In genomic region chr7:79318110-79318801, GRCm38 (mm10) we compare ENCODE assay signal across 15 mouse cellular contexts. TPM values are rescaled to one million over a fixed set of nuclear protein-coding genes. Genes with fewer than 3 reads are reported as not detected.
DNase-seq lines count a peak whose midpoint lies in the region; ATAC-seq and TF ChIP-seq lines count a peak whose summit lies in the region.
"Had no signal": no experiment of that assay in that cellular context is flagged by ENCODE, and none has a peak within 500 bp of the region (broad histone marks: within the 10 kb centered on the region; RNA-seq: fewer than 3 reads in every experiment).

No protein-coding gene starts in this region.

- TF ChIP-seq CTCF in liver, adult 2 months (IDR thresholded peaks at IDR 0.05; ENCODE audit: low read depth, low read length): no peak

- TF ChIP-seq POLR2A in liver, adult 2 months (IDR thresholded peaks at IDR 0.05; ENCODE audit: extremely low read depth, insufficient read depth, low read length): no peak
- no peak for TF ChIP-seq POLR2A in limb, embryonic 14.5 days (IDR thresholded peaks at IDR 0.05; ENCODE audit: borderline replicate concordance, extremely low read depth, insufficient read depth, insufficient read length)

- no peak overlapping the region for H3K4me3 ChIP-seq in liver, adult 2 months (ENCODE audit: insufficient read depth, low read depth, low read length)
- H3K4me3 ChIP-seq in liver, embryonic 12.5 days: no peak overlapping the region
- H3K4me3 ChIP-seq in embryonic facial prominence, embryonic 10.5 days: 0 out of 2 replicates have a peak overlapping the region, but pooled peaks have one; percentile 23
- H3K4me3 ChIP-seq in limb, embryonic 14.5 days (replicated peaks; ENCODE audit: low read length): no peak overlapping the region
- H3K4me3 ChIP-seq: forebrain, embryonic 12.5 days; heart, embryonic 10.5 days; intestine, embryonic 15.5 days had no signal

- no peak overlapping the region for H3K9ac ChIP-seq in liver, adult 2 months (ENCODE audit: low read depth, low read length)
- H3K9ac ChIP-seq in liver, embryonic 12.5 days: no peak overlapping the region
- H3K9ac ChIP-seq in limb, embryonic 14.5 days (ENCODE audit: low read depth, low read length, severe bottlenecking): peak overlapping the region; percentile 34
- H3K9ac ChIP-seq: forebrain, embryonic 12.5 days; intestine, embryonic 15.5 days had no signal

- H3K79me2 ChIP-seq in liver, adult 2 months (ENCODE audit: control insufficient read depth, insufficient read depth, low read length): peaks cover 10% of the 10 kb centered on the region; the same call in 1 of the 2 replicates

- H3K36me3 ChIP-seq in liver, adult 2 months (ENCODE audit: control insufficient read depth, insufficient read depth, low read length): no peaks in the 10 kb centered on the region
- H3K36me3 ChIP-seq in liver, embryonic 12.5 days: peaks cover 13% of the 10 kb centered on the region
- no peaks in the 10 kb centered on the region for H3K36me3 ChIP-seq in embryonic facial prominence, embryonic 10.5 days (replicated peaks)
- no peaks in the 10 kb centered on the region for H3K36me3 ChIP-seq in limb, embryonic 14.5 days (ENCODE audit: control insufficient read depth, insufficient read depth, low read length)
- H3K36me3 ChIP-seq: forebrain, embryonic 12.5 days; heart, embryonic 10.5 days; intestine, embryonic 15.5 days had no signal

- H3K4me2 ChIP-seq in liver, embryonic 12.5 days: no peak overlapping the region
- H3K4me2 ChIP-seq in limb, embryonic 14.5 days (replicated peaks; ENCODE audit: low read depth, low read length, severe bottlenecking): no peak overlapping the region
- H3K4me2 ChIP-seq: forebrain, embryonic 12.5 days; intestine, embryonic 15.5 days had no signal

- no peak overlapping the region for H3K27ac ChIP-seq in liver, adult 2 months (replicated peaks; ENCODE audit: insufficient read depth, low read depth, low read length)
- no peak overlapping the region for H3K27ac ChIP-seq in liver, embryonic 12.5 days
- H3K27ac ChIP-seq in embryonic facial prominence, embryonic 10.5 days (replicated peaks): peak overlapping the region; percentile 70
- H3K27ac ChIP-seq in limb, embryonic 14.5 days (replicated peaks; ENCODE audit: low read depth, low read length): peak overlapping the region; percentile 73
- H3K27ac ChIP-seq: forebrain, embryonic 12.5 days; heart, embryonic 10.5 days; intestine, embryonic 15.5 days had no signal

- intact Hi-C loops in heart, postnatal 25 days (cut with DNase I): no loop called here

- peaks cover 12% of the 10 kb centered on the region for H3K4me1 ChIP-seq in liver, adult 2 months (ENCODE audit: control insufficient read depth, insufficient read depth, low read length)
- peaks cover 48% of the 10 kb centered on the region for H3K4me1 ChIP-seq in liver, embryonic 12.5 days
- peaks cover 61% of the 10 kb centered on the region for H3K4me1 ChIP-seq in embryonic facial prominence, embryonic 10.5 days
- peaks cover 43% of the 10 kb centered on the region for H3K4me1 ChIP-seq in limb, embryonic 14.5 days (ENCODE audit: control insufficient read depth, insufficient read depth, low read length)

- WGBS in liver, adult 2 months: 56% methylated on average over 13 of the region's 13 CpGs
- WGBS in liver, embryonic 12.5 days (ENCODE audit: insufficient replicate concordance): 19% methylated on average over 13 of the region's 13 CpGs
- 34% methylated on average over 13 of the region's 13 CpGs for WGBS in embryonic facial prominence, embryonic 10.5 days
- 21% methylated on average over 13 of the region's 13 CpGs for WGBS in limb, embryonic 14.5 days

- peak; percentile 59 for DNase-seq in embryo, embryonic 10 days (ENCODE audit: low spot score)
- DNase-seq in embryo, embryonic 9.5 days (ENCODE audit: extremely low spot score): no peak
- DNase-seq in liver, adult 2 months (ENCODE audit: extremely low read depth, low read depth, low spot score): peak; percentile 43
- DNase-seq in embryonic facial prominence, embryonic 10.5 days (ENCODE audit: low spot score): peak; percentile 84
- DNase-seq in limb, embryonic 14.5 days (ENCODE audit: low spot score): peak; percentile 63
- no peak for DNase-seq in heart, adult 9 months (ENCODE audit: low spot score in 2 of 2)
- DNase-seq in heart, postnatal 25 days (ENCODE audit: low spot score): no peak
- DNase-seq: adrenal gland, postnatal 25 days; cerebellum, adult 18-20 months; spleen, adult 18-20 months had no signal

- no peaks in the 10 kb centered on the region for H3K9me3 ChIP-seq in liver, embryonic 12.5 days (replicated peaks)
- H3K9me3 ChIP-seq in embryonic facial prominence, embryonic 10.5 days: no peaks in the 10 kb centered on the region
- no peaks in the 10 kb centered on the region for H3K9me3 ChIP-seq in limb, embryonic 14.5 days (ENCODE audit: control insufficient read depth, low read length)
- H3K9me3 ChIP-seq: forebrain, embryonic 12.5 days; heart, embryonic 10.5 days; intestine, embryonic 15.5 days had no signal

- no peaks in the 10 kb centered on the region for H3K27me3 ChIP-seq in liver, adult 2 months (ENCODE audit: control insufficient read depth, insufficient read depth, low read length)
- no peaks in the 10 kb centered on the region for H3K27me3 ChIP-seq in liver, embryonic 12.5 days (replicated peaks)
- no peaks in the 10 kb centered on the region for H3K27me3 ChIP-seq in embryonic facial prominence, embryonic 10.5 days (replicated peaks; ENCODE audit: low read depth, poor library complexity, severe bottlenecking)
- H3K27me3 ChIP-seq in limb, embryonic 14.5 days (ENCODE audit: control insufficient read depth, insufficient read depth, low read length): no peaks in the 10 kb centered on the region
- H3K27me3 ChIP-seq: forebrain, embryonic 12.5 days; intestine, embryonic 15.5 days; Patski had no signal

- ATAC-seq in liver, embryonic 12.5 days: no peak
- ATAC-seq in limb, embryonic 14.5 days (ENCODE audit: low FRiP score, low read depth): peak; percentile 56; the same call in 1 of the 2 replicates
- ATAC-seq: intestine, embryonic 15.5 days; Patski had no signal

RNA-seq across cellular contexts. Expression of gene Abhd2, which starts 45.3 kb away (rescaled TPM):
- 51.2 and 95.1 TPM in 2 replicates for total RNA-seq in liver, adult 2 months (2014; rRNA removed)
- 46.4 and 99.1 TPM in 2 replicates for polyA plus RNA-seq in liver, adult 2 months (2012; rRNA removed)
- 9.6 and 10.5 TPM in 2 replicates for polyA plus RNA-seq in liver, embryonic 12.5 days (2016; fragmentation: Nextera tagmentation; extraction: Ambion mirVana)
- 8.7 TPM in 2 replicates for polyA plus RNA-seq in embryonic facial prominence, embryonic 10.5 days (2016; fragmentation: Nextera tagmentation; extraction: Ambion mirVana)
- 7.8 and 9.5 TPM in 2 replicates for polyA plus RNA-seq in limb, embryonic 14.5 days (2012; rRNA removed)
- 10.9 and 13.0 TPM in 2 replicates for polyA plus RNA-seq in limb, embryonic 14.5 days (2014; fragmentation: Nextera tagmentation; extraction: Ambion mirVana)
- 10 to 100 TPM; 30.4 to 41.5 TPM for total RNA-seq in heart, postnatal 25 days (2021)

Comparison
In these comparisons a context has a peak if more than half of its experiments do, and no peak if none do; other contexts are left out.
1. DNase-seq: peak in embryo, embryonic 10 days (single experiment), liver, adult 2 months (single experiment), embryonic facial prominence, embryonic 10.5 days (single experiment) and limb, embryonic 14.5 days (single experiment); none in embryo, embryonic 9.5 days (single experiment), heart, adult 9 months (0 of 2) and heart, postnatal 25 days (single experiment).
2. H3K27ac ChIP-seq: peak in embryonic facial prominence, embryonic 10.5 days (single experiment) and limb, embryonic 14.5 days (single experiment); none in liver, adult 2 months (single experiment) and liver, embryonic 12.5 days (single experiment).